In the genomic region with DNA sequence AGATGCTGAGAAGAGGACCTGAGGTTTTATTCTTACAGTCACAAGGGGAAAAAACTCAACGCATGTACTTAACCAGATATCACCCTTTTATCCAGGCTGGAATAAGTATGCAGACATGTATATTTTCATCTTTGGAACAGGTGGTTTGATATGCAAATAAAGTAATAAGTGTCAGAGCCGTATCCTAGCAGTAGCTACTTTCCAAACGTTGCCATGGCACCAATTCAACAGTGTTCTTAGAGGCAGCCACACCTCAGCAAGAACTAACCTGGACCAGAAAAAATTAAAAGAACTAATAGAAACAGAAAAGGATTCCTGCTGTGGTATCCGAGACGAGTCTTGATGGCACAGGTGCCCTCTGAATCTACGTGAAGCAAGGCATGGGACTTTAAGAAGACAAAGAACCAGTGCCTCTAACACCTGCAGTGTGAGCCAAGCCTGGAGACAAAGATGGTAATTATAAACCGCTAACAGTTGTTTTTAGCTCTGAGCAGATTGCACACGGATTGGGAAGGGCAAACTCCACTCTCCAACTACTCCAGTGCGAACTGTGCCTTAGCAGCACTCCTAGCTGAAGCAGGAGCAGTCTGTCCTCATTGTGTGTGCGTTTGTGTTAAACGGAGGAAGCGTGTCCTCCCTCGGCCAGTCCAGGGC, we compare ENCODE assay signal across 13 mouse cellular contexts. TPM values are rescaled to one million over a fixed set of nuclear protein-coding genes. Genes with fewer than 3 reads are reported as not detected.
DNase-seq lines count a peak whose midpoint lies in the region; ATAC-seq and TF ChIP-seq lines count a peak whose summit lies in the region.
"Had no signal": no experiment of that assay in that cellular context is flagged by ENCODE, and none has a peak within 500 bp of the region (broad histone marks: within the 10 kb centered on the region; RNA-seq: fewer than 3 reads in every experiment).

A gene (plus strand): TSS at position 240 of the 654 bp plus-strand sequence.

- 0 out of 2 replicates have a peak within 1 kb of the TSS, but pooled peaks have one; percentile 3 for H3K4me2 ChIP-seq in hindbrain, postnatal 0 days (ENCODE audit: low read depth, low read length)
- no peak within 1 kb of the TSS for H3K4me2 ChIP-seq in midbrain, embryonic 15.5 days
- H3K4me2 ChIP-seq in midbrain, embryonic 13.5 days (replicated peaks), result no peak within 1 kb of the TSS
- H3K4me2 ChIP-seq in neural tube, embryonic 15.5 days, result no peak within 1 kb of the TSS
- H3K4me2 ChIP-seq: embryonic facial prominence, embryonic 15.5 days; limb, embryonic 15.5 days had no signal

- no peak within 1 kb of the TSS for H3K4me3 ChIP-seq in hindbrain, postnatal 0 days (ENCODE audit: low read length)
- H3K4me3 ChIP-seq in hindbrain, embryonic 10.5 days, result no peak within 1 kb of the TSS
- H3K4me3 ChIP-seq in midbrain, embryonic 15.5 days, result no peak within 1 kb of the TSS
- H3K4me3 ChIP-seq in midbrain, embryonic 13.5 days (replicated peaks), result no peak within 1 kb of the TSS
- H3K4me3 ChIP-seq in neural tube, embryonic 15.5 days (replicated peaks), result no peak within 1 kb of the TSS
- H3K4me3 ChIP-seq: embryonic facial prominence, embryonic 15.5 days; limb, embryonic 15.5 days had no signal

- 40% methylated on average over 13 of the region's 13 CpGs for WGBS in hindbrain, postnatal 0 days
- 70% methylated on average over 13 of the region's 13 CpGs for WGBS in hindbrain, embryonic 10.5 days
- 52% methylated on average over 13 of the region's 13 CpGs for WGBS in midbrain, embryonic 15.5 days
- 60% methylated on average over 13 of the region's 13 CpGs for WGBS in midbrain, embryonic 13.5 days
- 58% methylated on average over 13 of the region's 13 CpGs for WGBS in neural tube, embryonic 15.5 days

- no peaks in the 10 kb centered on the region for H3K36me3 ChIP-seq in hindbrain, postnatal 0 days (ENCODE audit: insufficient read depth, low read length)
- no peaks in the 10 kb centered on the region for H3K36me3 ChIP-seq in hindbrain, embryonic 10.5 days
- H3K36me3 ChIP-seq in midbrain, embryonic 15.5 days (replicated peaks), result no peaks in the 10 kb centered on the region
- no peaks in the 10 kb centered on the region for H3K36me3 ChIP-seq in midbrain, embryonic 13.5 days
- H3K36me3 ChIP-seq in neural tube, embryonic 15.5 days, result no peaks in the 10 kb centered on the region
- H3K36me3 ChIP-seq: embryonic facial prominence, embryonic 15.5 days; limb, embryonic 15.5 days had no signal

- no peaks in the 10 kb centered on the region for H3K4me1 ChIP-seq in hindbrain, postnatal 0 days (ENCODE audit: insufficient read depth, low read length)
- H3K4me1 ChIP-seq in hindbrain, embryonic 10.5 days (replicated peaks), result 0 out of 2 replicates have a peak, but pooled peaks cover 9% of the 10 kb centered on the region
- H3K4me1 ChIP-seq in midbrain, embryonic 15.5 days, result peaks cover 6% of the 10 kb centered on the region
- H3K4me1 ChIP-seq in midbrain, embryonic 13.5 days (replicated peaks), result 0 out of 2 replicates have a peak, but pooled peaks cover 2% of the 10 kb centered on the region
- peaks cover 13% of the 10 kb centered on the region; the same call in 1 of the 2 replicates for H3K4me1 ChIP-seq in neural tube, embryonic 15.5 days
- H3K4me1 ChIP-seq: embryonic facial prominence, embryonic 15.5 days; limb, embryonic 15.5 days had no signal

- ATAC-seq in hindbrain, postnatal 0 days, result no peak
- ATAC-seq in midbrain, embryonic 15.5 days (replicated peaks), result peak; percentile 40; the same call in 1 of the 2 replicates
- no peak for ATAC-seq in midbrain, embryonic 13.5 days
- no peak for ATAC-seq in neural tube, embryonic 15.5 days (ENCODE audit: low FRiP score)
- ATAC-seq: lung, postnatal 0 days had no signal

- DNase-seq in hindbrain, postnatal 0 days (ENCODE audit: low spot score), result no peak
- DNase-seq in hindbrain, embryonic 10.5 days (ENCODE audit: low spot score), result no peak
- peak; percentile 24 to 32 for DNase-seq in frontal cortex, postnatal 10 days (ENCODE audit: low spot score in 2 of 2)
- DNase-seq in right cerebral cortex, postnatal 25 days, result peak; percentile 43
- DNase-seq: cerebellum, postnatal 10 days; gastrocnemius, postnatal 14 days; heart, postnatal 10 days had no signal

- H3K27me3 ChIP-seq in hindbrain, postnatal 0 days (ENCODE audit: insufficient read depth, low read length), result no peaks in the 10 kb centered on the region
- H3K27me3 ChIP-seq in hindbrain, embryonic 10.5 days (ENCODE audit: insufficient read depth, poor library complexity, severe bottlenecking), result no peaks in the 10 kb centered on the region
- no peaks in the 10 kb centered on the region for H3K27me3 ChIP-seq in midbrain, embryonic 15.5 days (replicated peaks)
- H3K27me3 ChIP-seq in midbrain, embryonic 13.5 days, result no peaks in the 10 kb centered on the region
- H3K27me3 ChIP-seq in neural tube, embryonic 15.5 days (replicated peaks), result no peaks in the 10 kb centered on the region
- H3K27me3 ChIP-seq: embryonic facial prominence, embryonic 15.5 days; limb, embryonic 15.5 days had no signal

- no peak within 1 kb of the TSS for H3K27ac ChIP-seq in hindbrain, postnatal 0 days
- no peak within 1 kb of the TSS for H3K27ac ChIP-seq in hindbrain, embryonic 10.5 days
- 0 out of 2 replicates have a peak within 1 kb of the TSS, but pooled peaks have one; percentile 25 for H3K27ac ChIP-seq in midbrain, embryonic 15.5 days
- H3K27ac ChIP-seq in midbrain, embryonic 13.5 days, result no peak within 1 kb of the TSS
- H3K27ac ChIP-seq in neural tube, embryonic 15.5 days (replicated peaks), result no peak within 1 kb of the TSS
- H3K27ac ChIP-seq: embryonic facial prominence, embryonic 15.5 days; limb, embryonic 15.5 days had no signal

- no peak within 1 kb of the TSS for H3K9ac ChIP-seq in hindbrain, postnatal 0 days (replicated peaks; ENCODE audit: low read length)
- H3K9ac ChIP-seq in midbrain, embryonic 15.5 days, result no peak within 1 kb of the TSS
- no peak within 1 kb of the TSS for H3K9ac ChIP-seq in midbrain, embryonic 13.5 days (replicated peaks)
- no peak within 1 kb of the TSS for H3K9ac ChIP-seq in neural tube, embryonic 15.5 days (replicated peaks)
- H3K9ac ChIP-seq: embryonic facial prominence, embryonic 15.5 days; limb, embryonic 15.5 days had no signal

- no peak for TF ChIP-seq CTCF in hindbrain, postnatal 0 days (IDR thresholded peaks at IDR 0.05; ENCODE audit: low read depth)

- H3K9me3 ChIP-seq in hindbrain, postnatal 0 days (ENCODE audit: low read length), result no peaks in the 10 kb centered on the region
- H3K9me3 ChIP-seq in hindbrain, embryonic 10.5 days, result no peaks in the 10 kb centered on the region
- H3K9me3 ChIP-seq in midbrain, embryonic 15.5 days, result no peaks in the 10 kb centered on the region
- no peaks in the 10 kb centered on the region for H3K9me3 ChIP-seq in midbrain, embryonic 13.5 days
- no peaks in the 10 kb centered on the region for H3K9me3 ChIP-seq in neural tube, embryonic 15.5 days (replicated peaks)
- H3K9me3 ChIP-seq: embryonic facial prominence, embryonic 15.5 days; limb, embryonic 15.5 days had no signal

RNA-seq across cellular contexts. Expression of the gene that starts here (rescaled TPM):
- total RNA-seq in hindbrain, postnatal 0 days (2014; rRNA removed), result not detected in 2 replicates
- not detected in 2 replicates for polyA plus RNA-seq in hindbrain, postnatal 0 days (2015; fragmentation: Nextera tagmentation; extraction: Ambion mirVana)
- not detected in 2 replicates for polyA plus RNA-seq in hindbrain, embryonic 10.5 days (2016; fragmentation: Nextera tagmentation; extraction: Ambion mirVana)
- polyA plus RNA-seq in midbrain, embryonic 15.5 days (2015; fragmentation: Nextera tagmentation; extraction: Ambion mirVana), result 0.24 TPM in 1 of 2 replicates, not detected in the other
- not detected in 2 replicates for polyA plus RNA-seq in midbrain, embryonic 13.5 days (2015; fragmentation: Nextera tagmentation; extraction: Ambion mirVana)
- polyA plus RNA-seq in neural tube, embryonic 15.5 days (2015; fragmentation: Nextera tagmentation; extraction: Ambion mirVana), result 0.09 TPM in 1 of 2 replicates, not detected in the other
- total RNA-seq: gastrocnemius, postnatal 14 days; heart, postnatal 10 days had no signal
- polyA plus RNA-seq: limb, embryonic 15.5 days had no signal

Comparison
In these comparisons a context has a peak if more than half of its experiments do, and no peak if none do; other contexts are left out.
1. Peak in ATAC-seq and H3K27ac ChIP-seq in midbrain, embryonic 15.5 days; RNA of the gene not detected or under 1 TPM.
2. DNase-seq: peak in frontal cortex, postnatal 10 days (2 of 2) and right cerebral cortex, postnatal 25 days (single experiment); none in hindbrain, postnatal 0 days (single experiment) and hindbrain, embryonic 10.5 days (single experiment).